Mouse (Mus musculus): ENCODE measurements around the gene Rgs3.

- TF ChIP-seq CTCF (IDR thresholded peaks at IDR 0.05; ENCODE audit: low read depth) (peak; percentile 24; the same call in 1 of the 2 replicates), EP300 (IDR thresholded peaks at IDR 0.05; ENCODE audit: low read depth) (no peak)
Measured at GRCm38 (mm10) chr4:62513998-62514506, 45.6 kb upstream of the Rgs3 start.
